In the genomic region with DNA sequence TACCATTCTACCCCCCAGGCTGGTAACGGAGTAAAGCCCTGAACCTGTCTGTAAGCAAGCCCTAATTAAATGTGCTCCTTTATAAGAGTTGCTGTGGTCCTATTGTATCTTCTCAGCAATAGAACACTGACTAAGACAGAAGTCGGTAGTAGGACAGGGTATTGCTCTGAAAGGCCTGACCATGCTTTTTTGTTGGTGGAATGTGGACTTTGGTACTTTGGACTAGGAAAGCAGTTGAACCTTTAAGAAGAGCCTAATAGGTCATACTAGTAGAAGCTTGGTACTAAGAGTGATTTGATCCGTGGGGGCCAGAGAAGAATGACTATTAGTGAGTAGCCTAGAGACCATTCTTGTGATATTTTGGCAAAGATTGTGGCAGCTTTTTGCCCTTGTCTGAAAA, we compare ENCODE assay signal across 17 mouse cellular contexts.
"Had no signal": no experiment of that assay in that cellular context is flagged by ENCODE, and none has a peak within 500 bp of the region (broad histone marks: within the 10 kb centered on the region; RNA-seq: fewer than 3 reads in every experiment).

No protein-coding gene starts in this region.

- H3K27me3 ChIP-seq: hindbrain, embryonic 12.5 days; limb, embryonic 12.5 days; lung, embryonic 15.5 days; megakaryocyte, embryonic 14.5 days; midbrain, embryonic 15.5 days; neural tube, embryonic 12.5 days had no signal

- H3K9me3 ChIP-seq: hindbrain, embryonic 12.5 days; limb, embryonic 12.5 days; lung, embryonic 15.5 days; midbrain, embryonic 15.5 days; neural tube, embryonic 12.5 days had no signal

- H3K27ac ChIP-seq: hindbrain, embryonic 12.5 days; limb, embryonic 12.5 days; lung, embryonic 15.5 days; macrophage; midbrain, embryonic 15.5 days; neural tube, embryonic 12.5 days; stomach, postnatal 0 days had no signal

- ATAC-seq: hindbrain, embryonic 16.5 days; inflammation-experienced regulatory T-cells, adult 6 months; midbrain, embryonic 15.5 days had no signal

- H3K9ac ChIP-seq: hindbrain, embryonic 12.5 days; limb, embryonic 12.5 days; lung, embryonic 15.5 days; midbrain, embryonic 15.5 days; neural tube, embryonic 12.5 days had no signal

- H3K4me2 ChIP-seq: hindbrain, embryonic 12.5 days; limb, embryonic 12.5 days; lung, embryonic 15.5 days; midbrain, embryonic 11.5 days; midbrain, embryonic 15.5 days; neural tube, embryonic 12.5 days had no signal

- H3K4me3 ChIP-seq: hindbrain, embryonic 12.5 days; limb, embryonic 12.5 days; lung, embryonic 15.5 days; megakaryocyte, embryonic 14.5 days; midbrain, embryonic 15.5 days; neural tube, embryonic 12.5 days had no signal

- H3K4me1 ChIP-seq: hindbrain, embryonic 12.5 days; limb, embryonic 12.5 days; lung, embryonic 15.5 days; megakaryocyte, embryonic 14.5 days; midbrain, embryonic 15.5 days; neural tube, embryonic 12.5 days had no signal

- H3K36me3 ChIP-seq: hindbrain, embryonic 12.5 days; limb, embryonic 12.5 days; lung, embryonic 15.5 days; midbrain, embryonic 15.5 days; neural tube, embryonic 12.5 days had no signal

- DNase-seq: layer of hippocampus, adult 9-11 months; layer of hippocampus, postnatal 36 days; liver; lung, postnatal 14 days; right cerebral cortex, postnatal 14 days; thymus, postnatal 4 days had no signal
